ENCODE assay signal across 25 mouse cellular contexts in genomic region chr7:84000671-84001070, GRCm38 (mm10).
DNase-seq lines count a peak whose midpoint lies in the region; ATAC-seq and TF ChIP-seq lines count a peak whose summit lies in the region.
"Had no signal": no experiment of that assay in that cellular context is flagged by ENCODE, and none has a peak within 500 bp of the region (broad histone marks: within the 10 kb centered on the region; RNA-seq: fewer than 3 reads in every experiment).

No protein-coding gene starts in this region.

- DNase-seq in forebrain, postnatal 0 days: no peak
- no peak for DNase-seq in liver, embryonic 11.5 days (ENCODE audit: low spot score)
- no peak for DNase-seq in liver, postnatal 0 days
- peak; percentile 49 for DNase-seq in brain, adult 2 months (ENCODE audit: low read depth, low spot score)
- peak; percentile 24 for DNase-seq in telencephalon, adult 2 months (ENCODE audit: low read depth, low spot score)
- no peak for DNase-seq in kidney, adult 11 months
- DNase-seq: adrenal gland, postnatal 10 days; adrenal gland, postnatal 36 days; cerebellum, adult 11 months; cerebellum, adult 2 months; cerebellum, adult 9-11 months; cerebellum, postnatal 25 days; gastrocnemius, postnatal 25 days; heart, adult 18-20 months; heart, postnatal 10 days; heart, postnatal 36 days had no signal

- WGBS in forebrain, postnatal 0 days: 93% methylated on average over 2 of the region's 2 CpGs
- 98% methylated on average over 2 of the region's 2 CpGs for WGBS in forebrain, embryonic 12.5 days
- 63% methylated on average over 2 of the region's 2 CpGs for WGBS in liver, embryonic 11.5 days
- 82% methylated on average over 2 of the region's 2 CpGs for WGBS in liver, postnatal 0 days (ENCODE audit: insufficient replicate concordance)

- H3K9me3 ChIP-seq in forebrain, postnatal 0 days (ENCODE audit: low read length): no peaks in the 10 kb centered on the region
- no peaks in the 10 kb centered on the region for H3K9me3 ChIP-seq in forebrain, embryonic 12.5 days
- H3K9me3 ChIP-seq in liver, embryonic 11.5 days (ENCODE audit: control insufficient read depth, low read length): no peaks in the 10 kb centered on the region
- H3K9me3 ChIP-seq in liver, postnatal 0 days (ENCODE audit: low read length): no peaks in the 10 kb centered on the region
- H3K9me3 ChIP-seq: embryonic facial prominence, embryonic 12.5 days; embryonic facial prominence, embryonic 15.5 days; forebrain, embryonic 15.5 days; heart, embryonic 12.5 days; heart, embryonic 15.5 days; hindbrain, embryonic 10.5 days; hindbrain, embryonic 15.5 days had no signal

- no peak for ATAC-seq in forebrain, postnatal 0 days
- ATAC-seq in forebrain, embryonic 12.5 days (ENCODE audit: low FRiP score): no peak
- peak; percentile 60 for ATAC-seq in liver, embryonic 11.5 days (replicated peaks; ENCODE audit: low FRiP score)
- no peak for ATAC-seq in liver, postnatal 0 days
- ATAC-seq: activated CD4-positive, CD25-positive, alpha-beta regulatory T cell, adult 4 months had no signal

- H3K4me2 ChIP-seq in forebrain, postnatal 0 days (ENCODE audit: low read depth): no peak overlapping the region
- H3K4me2 ChIP-seq in forebrain, embryonic 12.5 days: no peak overlapping the region
- no peak overlapping the region for H3K4me2 ChIP-seq in liver, embryonic 11.5 days
- no peak overlapping the region for H3K4me2 ChIP-seq in liver, postnatal 0 days (ENCODE audit: low read depth, low read length)
- H3K4me2 ChIP-seq: embryonic facial prominence, embryonic 12.5 days; embryonic facial prominence, embryonic 15.5 days; forebrain, embryonic 15.5 days; heart, embryonic 12.5 days; heart, embryonic 15.5 days; hindbrain, embryonic 15.5 days had no signal

- H3K4me3 ChIP-seq in forebrain, postnatal 0 days (ENCODE audit: low read depth, low read length): no peak overlapping the region
- no peak overlapping the region for H3K4me3 ChIP-seq in forebrain, embryonic 12.5 days (replicated peaks)
- no peak overlapping the region for H3K4me3 ChIP-seq in liver, embryonic 11.5 days (ENCODE audit: low read depth, low read length)
- no peak overlapping the region for H3K4me3 ChIP-seq in liver, postnatal 0 days (ENCODE audit: low read depth, low read length)
- H3K4me3 ChIP-seq: embryonic facial prominence, embryonic 12.5 days; embryonic facial prominence, embryonic 15.5 days; forebrain, embryonic 15.5 days; heart, embryonic 12.5 days; heart, embryonic 15.5 days; hindbrain, embryonic 10.5 days; hindbrain, embryonic 15.5 days had no signal

- H3K27me3 ChIP-seq in forebrain, postnatal 0 days (ENCODE audit: insufficient read depth, low read length): no peaks in the 10 kb centered on the region
- no peaks in the 10 kb centered on the region for H3K27me3 ChIP-seq in forebrain, embryonic 12.5 days
- no peaks in the 10 kb centered on the region for H3K27me3 ChIP-seq in liver, embryonic 11.5 days (replicated peaks; ENCODE audit: control insufficient read depth, insufficient read depth, low read length)
- no peaks in the 10 kb centered on the region for H3K27me3 ChIP-seq in liver, postnatal 0 days (ENCODE audit: insufficient read depth, low read length)
- H3K27me3 ChIP-seq: embryonic facial prominence, embryonic 12.5 days; embryonic facial prominence, embryonic 15.5 days; forebrain, embryonic 15.5 days; heart, embryonic 12.5 days; heart, embryonic 15.5 days; hindbrain, embryonic 15.5 days had no signal

- TF ChIP-seq CTCF in forebrain, postnatal 0 days (IDR thresholded peaks at IDR 0.05; ENCODE audit: low read depth): no peak
- no peak for TF ChIP-seq CTCF in liver, postnatal 0 days (IDR thresholded peaks at IDR 0.05; ENCODE audit: low read depth)

- no peaks in the 10 kb centered on the region for H3K36me3 ChIP-seq in forebrain, postnatal 0 days (ENCODE audit: insufficient read depth)
- no peaks in the 10 kb centered on the region for H3K36me3 ChIP-seq in forebrain, embryonic 12.5 days (replicated peaks)
- H3K36me3 ChIP-seq in liver, embryonic 11.5 days (ENCODE audit: control insufficient read depth, insufficient read depth, low read length): no peaks in the 10 kb centered on the region
- H3K36me3 ChIP-seq in liver, postnatal 0 days (replicated peaks; ENCODE audit: insufficient read depth, low read length): no peaks in the 10 kb centered on the region
- H3K36me3 ChIP-seq: embryonic facial prominence, embryonic 12.5 days; embryonic facial prominence, embryonic 15.5 days; forebrain, embryonic 15.5 days; heart, embryonic 12.5 days; heart, embryonic 15.5 days; hindbrain, embryonic 10.5 days; hindbrain, embryonic 15.5 days had no signal

- H3K27ac ChIP-seq in forebrain, postnatal 0 days (ENCODE audit: low read depth, low read length): peak overlapping the region; percentile 66; the same call in 1 of the 2 replicates
- H3K27ac ChIP-seq in forebrain, embryonic 12.5 days: no peak overlapping the region
- H3K27ac ChIP-seq in liver, embryonic 11.5 days (ENCODE audit: low read depth, low read length): no peak overlapping the region
- H3K27ac ChIP-seq in liver, postnatal 0 days (ENCODE audit: low read depth): no peak overlapping the region
- H3K27ac ChIP-seq: embryonic facial prominence, embryonic 12.5 days; embryonic facial prominence, embryonic 15.5 days; heart, embryonic 15.5 days; hindbrain, embryonic 10.5 days had no signal

- no peak overlapping the region for H3K9ac ChIP-seq in forebrain, postnatal 0 days
- H3K9ac ChIP-seq in forebrain, embryonic 12.5 days: no peak overlapping the region
- no peak overlapping the region for H3K9ac ChIP-seq in liver, embryonic 11.5 days (ENCODE audit: low read depth, low read length)
- no peak overlapping the region for H3K9ac ChIP-seq in liver, postnatal 0 days (replicated peaks)
- H3K9ac ChIP-seq: embryonic facial prominence, embryonic 12.5 days; embryonic facial prominence, embryonic 15.5 days; forebrain, embryonic 15.5 days; heart, embryonic 12.5 days; heart, embryonic 15.5 days; hindbrain, embryonic 15.5 days had no signal

- no peak for TF ChIP-seq EP300 in liver, postnatal 0 days (IDR thresholded peaks at IDR 0.05; ENCODE audit: low read depth)

- no peaks in the 10 kb centered on the region for H3K4me1 ChIP-seq in forebrain, postnatal 0 days (ENCODE audit: insufficient read depth)
- H3K4me1 ChIP-seq in forebrain, embryonic 12.5 days: 0 out of 2 replicates have a peak, but pooled peaks cover 2% of the 10 kb centered on the region
- H3K4me1 ChIP-seq in liver, embryonic 11.5 days (replicated peaks; ENCODE audit: control insufficient read depth, insufficient read depth, low read length): no peaks in the 10 kb centered on the region
- H3K4me1 ChIP-seq in liver, postnatal 0 days (ENCODE audit: insufficient read depth): no peaks in the 10 kb centered on the region
- H3K4me1 ChIP-seq: embryonic facial prominence, embryonic 12.5 days; embryonic facial prominence, embryonic 15.5 days; heart, embryonic 12.5 days; heart, embryonic 15.5 days; hindbrain, embryonic 15.5 days had no signal

Comparison
In these comparisons a context has a peak if more than half of its experiments do, and no peak if none do; other contexts are left out.
1. DNase-seq: peak in brain, adult 2 months (single experiment) and telencephalon, adult 2 months (single experiment); none in forebrain, postnatal 0 days (single experiment), liver, embryonic 11.5 days (single experiment), liver, postnatal 0 days (single experiment) and kidney, adult 11 months (single experiment).